Mouse (Mus musculus): ENCODE data around the gene Pogz.
"Not testable (repeated sequence)": the region's sequence is repeated elsewhere in the genome, so short reads cannot be mapped to it uniquely, and the experiment has no call there.

Pogz gene

GRCm38 (mm10) chr3:94832701-94833100, 4.7 kb upstream of the Pogz start:
- no peak for ATAC-seq (ENCODE audit: low TSS enrichment)

GRCm38 (mm10) chr3:94833358-94833757, 4.0 kb upstream of the Pogz start:
- ATAC-seq (ENCODE audit: low TSS enrichment), result no peak

GRCm38 (mm10) chr3:94835396-94835795, 2.0 kb upstream of the Pogz start:
- no peak for ATAC-seq (ENCODE audit: low TSS enrichment)

GRCm38 (mm10) chr3:94837959-94838496, 661 bp downstream of the Pogz start:
- peak; percentile 80 for ATAC-seq (ENCODE audit: low TSS enrichment)

- ATAC-seq (ENCODE audit: low TSS enrichment), result peak; percentile 11; the same call in 1 of the 2 replicates
These were observed 1.3 kb downstream of the Pogz start for GRCm38 (mm10) chr3:94838631-94839030.

GRCm38 (mm10) chr3:94839101-94839500, 1.7 kb downstream of the Pogz start:
- ATAC-seq (ENCODE audit: low TSS enrichment), result no peak

GRCm38 (mm10) chr3:94847382-94847781, 10.0 kb downstream of the Pogz start:
- no peak for ATAC-seq (ENCODE audit: low TSS enrichment)

- 0 out of 2 replicates have a peak, but pooled peaks have one; percentile 63 for ATAC-seq (ENCODE audit: low TSS enrichment)
These were observed 12.0 kb downstream of the Pogz start for GRCm38 (mm10) chr3:94849338-94849737.

- no peak for ATAC-seq (ENCODE audit: low TSS enrichment)
These were observed 14.4 kb downstream of the Pogz start for GRCm38 (mm10) chr3:94851731-94852130.

- no peak for ATAC-seq (ENCODE audit: low TSS enrichment)
These were observed 14.8 kb downstream of the Pogz start for GRCm38 (mm10) chr3:94852215-94852614.

- no peak for ATAC-seq (ENCODE audit: low TSS enrichment)
These were observed 22.1 kb downstream of the Pogz start for GRCm38 (mm10) chr3:94859471-94859870.

GRCm38 (mm10) chr3:94869011-94869410, 31.6 kb downstream of the Pogz start:
- no peak for ATAC-seq (ENCODE audit: low TSS enrichment)

- no peak for ATAC-seq (ENCODE audit: low TSS enrichment)
These were observed 41.3 kb downstream of the Pogz start for GRCm38 (mm10) chr3:94878618-94879017.

- no peak for ATAC-seq (ENCODE audit: low TSS enrichment)
These were observed 44.5 kb downstream of the Pogz start for GRCm38 (mm10) chr3:94881840-94882239.

- ATAC-seq (ENCODE audit: low TSS enrichment), result no peak
These were observed 45.2 kb downstream of the Pogz start for GRCm38 (mm10) chr3:94882579-94882978.

- peak; percentile 96 for ATAC-seq (ENCODE audit: low TSS enrichment)
These were observed 49.2 kb downstream of the Pogz start, which contains the start of gene Psmb4 for GRCm38 (mm10) chr3:94886316-94887224. Psmb4 (minus strand) TSS chr3:94886961.

GRCm38 (mm10) chr3:94888595-94888994, 51.2 kb downstream of the Pogz start:
- ATAC-seq (ENCODE audit: low TSS enrichment), result no peak

- no peak for ATAC-seq (ENCODE audit: low TSS enrichment)
These were observed 56.7 kb downstream of the Pogz start for GRCm38 (mm10) chr3:94894076-94894475.

- ATAC-seq (ENCODE audit: low TSS enrichment), result peak; percentile 91
These were observed 65.4 kb downstream of the Pogz start for GRCm38 (mm10) chr3:94902747-94903146.

GRCm38 (mm10) chr3:94904759-94905158, 67.4 kb downstream of the Pogz start:
- ATAC-seq (ENCODE audit: low TSS enrichment), result not testable (repeated sequence)

GRCm38 (mm10) chr3:94906482-94906881, 69.1 kb downstream of the Pogz start:
- ATAC-seq (ENCODE audit: low TSS enrichment), result no peak

GRCm38 (mm10) chr3:94911050-94911693, 73.8 kb downstream of the Pogz start:
- no peak for ATAC-seq (ENCODE audit: low TSS enrichment)

GRCm38 (mm10) chr3:94913801-94914200, 76.4 kb downstream of the Pogz start:
- no peak for ATAC-seq (ENCODE audit: low TSS enrichment)
